Mouse (Mus musculus) hindbrain, embryonic 10.5 days (tissue): ENCODE results near the gene Pdzd7. TPM values are rescaled to one million over a fixed set of nuclear protein-coding genes. Genes with fewer than 3 reads are reported as not detected.

ENCODE experiments used
- polyA plus RNA-seq: library from polyadenylated mRNA; unstranded; fragments of >200 nt; fragmentation: Nextera tagmentation; extraction: Ambion mirVana; gene quantifications from 2 replicates; pipeline ENCODE4 v1.2.1, GENCODE M21; 2016

Pdzd7 gene
- polyA plus RNA-seq, 1 experiment from 2014 or later = 0.26 TPM

Other genes with a start within 250 kb of the Pdzd7 start
- gene Slf2, start 114.6 kb downstream of the Pdzd7 start, polyA plus RNA-seq = 28.1 and 39.3 TPM in 2 replicates
- gene Sema4g, start 56.6 kb downstream of the Pdzd7 start, polyA plus RNA-seq = 3.6 and 5.9 TPM in 2 replicates
- gene Twnk, start 40.1 kb downstream of the Pdzd7 start, polyA plus RNA-seq = 23.6 and 32.6 TPM in 2 replicates
- gene Mrpl43, start 39.3 kb downstream of the Pdzd7 start, polyA plus RNA-seq = 75.6 and 83.0 TPM in 2 replicates
- gene Lzts2, start 31.3 kb downstream of the Pdzd7 start, polyA plus RNA-seq = 67.5 and 69.1 TPM in 2 replicates
- gene Sfxn3, start 1.8 kb upstream of the Pdzd7 start, polyA plus RNA-seq = 9.8 and 17.8 TPM in 2 replicates
- gene Kazald1, start 29.5 kb upstream of the Pdzd7 start, polyA plus RNA-seq = 1.3 and 8.9 TPM in 2 replicates
- gene Tlx1, start 105.0 kb upstream of the Pdzd7 start, polyA plus RNA-seq = 1.5 and 7.4 TPM in 2 replicates
- gene Lbx1, start 190.1 kb upstream of the Pdzd7 start, polyA plus RNA-seq = 1.4 and 8.9 TPM in 2 replicates